Mouse (Mus musculus) kidney, embryonic 14.5 days (tissue): ENCODE results near the gene Blvra. TPM values are rescaled to one million over a fixed set of nuclear protein-coding genes. Genes with fewer than 3 reads are reported as not detected.
"Not testable (repeated sequence)": the region's sequence is repeated elsewhere in the genome, so short reads cannot be mapped to it uniquely, and the experiment has no call there.

ENCODE experiments used
- ATAC-seq: fragments of 200-750 bp; cut with Nextera tagmentation; 2 replicates; pipeline ENCODE4 v1.8.0; 2017; ENCODE audit warnings: moderate number of reproducible peaks, mild to moderate bottlenecking, moderate TSS enrichment, moderate library complexity; ENCODE audit not compliant: low FRiP score, low TSS enrichment
- H3K27ac ChIP-seq: fragments of 300-500 bp; sonication (generic); 2 replicates; pipeline ENCODE4 v1.5.1; 2014; ENCODE audit warnings: low read depth, mild to moderate bottlenecking, low read length, moderate library complexity, mixed read lengths
- H3K27me3 ChIP-seq: fragments of 300-500 bp; sonication (generic); 2 replicates; pipeline ENCODE4 v1.6.1; 2014; ENCODE audit warnings: mild to moderate bottlenecking, low read length; ENCODE audit not compliant: control insufficient read depth, insufficient read depth
- H3K36me3 ChIP-seq: fragments of 300-500 bp; sonication (generic); 2 replicates; pipeline ENCODE4 v1.6.1; 2014; ENCODE audit warnings: low read length, mixed read lengths; ENCODE audit not compliant: control insufficient read depth, insufficient read depth
- H3K4me1 ChIP-seq: fragments of 300-500 bp; sonication (generic); 2 replicates; pipeline ENCODE4 v1.6.1; 2014; ENCODE audit warnings: low read length, mixed read lengths; ENCODE audit not compliant: control insufficient read depth, insufficient read depth
- H3K4me2 ChIP-seq: fragments of 300-500 bp; sonication (generic); replicated peaks from 2 replicates; pipeline ENCODE4 v1.6.1; 2014; ENCODE audit warnings: low read depth, mild to moderate bottlenecking, low read length
- H3K4me3 ChIP-seq: fragments of 300-500 bp; sonication (generic); 2 replicates; pipeline ENCODE4 v1.5.1; 2014; ENCODE audit warnings: mild to moderate bottlenecking, low read length
- H3K9ac ChIP-seq: fragments of 300-500 bp; sonication (generic); 2 replicates; pipeline ENCODE4 v1.6.1; 2014; ENCODE audit warnings: low read depth, mild to moderate bottlenecking, low read length, moderate library complexity
- H3K9me3 ChIP-seq: fragments of 300-500 bp; sonication (generic); 2 replicates; pipeline ENCODE4 v1.6.1; 2016; ENCODE audit warnings: low read length; ENCODE audit not compliant: control insufficient read depth
- WGBS: fragments of 180-500 bp; shearing (Covaris S2); extraction: QIAGEN DNeasy Blood & Tissue Kit; methylation state at CpG from one replicate; pipeline ENCODE4 v1.1.7; 2014; 5-methylcytosine and 5-hydroxymethylcytosine counted together
- polyA plus RNA-seq: library from polyadenylated mRNA; unstranded; fragments of >200 nt; fragmentation: Nextera tagmentation; extraction: Ambion mirVana; gene quantifications from 2 replicates; pipeline ENCODE4 v1.2.1, GENCODE M21; 2014

The Blvra gene
- polyA plus RNA-seq, 1 experiment from 2014 or later = 39.6 TPM

GRCm38 (mm10) chr2:127079066-127079465 is 8.6 kb downstream of the Blvra start:
- not testable (repeated sequence) for H3K9ac ChIP-seq, H3K27ac ChIP-seq, H3K27me3 ChIP-seq, ATAC-seq, H3K4me1 ChIP-seq, H3K9me3 ChIP-seq, H3K4me3 ChIP-seq, H3K36me3 ChIP-seq, H3K4me2 ChIP-seq
- 58% methylated on average over 2 of the region's 2 CpGs for WGBS

GRCm38 (mm10) chr2:127079881-127080590 is 9.6 kb downstream of the Blvra start:
- Histone ChIP-seq H3K36me3 (no peaks in the 10 kb centered on the region), H3K9me3 (no peaks in the 10 kb centered on the region), H3K4me3 (no peak overlapping the region), H3K4me1 (no peaks in the 10 kb centered on the region), H3K4me2 (no peak overlapping the region), H3K27ac (no peak overlapping the region), H3K9ac (no peak overlapping the region), H3K27me3 (no peaks in the 10 kb centered on the region)
- 88% methylated on average over 11 of the region's 11 CpGs for WGBS
- peak; percentile 39; the same call in 1 of the 2 replicates for ATAC-seq

- ATAC-seq = no peak
- WGBS = 88% methylated on average over 11 of the region's 11 CpGs
Measured at GRCm38 (mm10) chr2:127080591-127081218, 10.2 kb downstream of the Blvra start.

GRCm38 (mm10) chr2:127086235-127086634 is 15.8 kb downstream of the Blvra start:
- no peak overlapping the region for H3K27ac ChIP-seq
- no peaks in the 10 kb centered on the region for H3K36me3 ChIP-seq
- WGBS = 86% methylated on average over 5 of the region's 5 CpGs
- no peak overlapping the region for H3K9ac ChIP-seq
- no peaks in the 10 kb centered on the region for H3K9me3 ChIP-seq
- H3K27me3 ChIP-seq = no peaks in the 10 kb centered on the region
- no peak for ATAC-seq
- H3K4me2 ChIP-seq = no peak overlapping the region
- no peak overlapping the region for H3K4me3 ChIP-seq
- H3K4me1 ChIP-seq = no peaks in the 10 kb centered on the region

More at GRCm38 (mm10) chr2:127080591-127081218, 10.2 kb downstream of the Blvra start:
- Histone ChIP-seq H3K4me2 (no peak overlapping the region), H3K4me3 (no peak overlapping the region), H3K9ac (no peak overlapping the region), H3K27ac (no peak overlapping the region), H3K27me3 (no peaks in the 10 kb centered on the region), H3K9me3 (no peaks in the 10 kb centered on the region), H3K4me1 (no peaks in the 10 kb centered on the region), H3K36me3 (no peaks in the 10 kb centered on the region)

- H3K9ac ChIP-seq, H3K27ac ChIP-seq, H3K36me3 ChIP-seq, H3K4me2 ChIP-seq, ATAC-seq, H3K4me1 ChIP-seq, H3K9me3 ChIP-seq, H3K4me3 ChIP-seq, H3K27me3 ChIP-seq: not testable (repeated sequence)
Measured at GRCm38 (mm10) chr2:127090151-127090550, 19.7 kb downstream of the Blvra start.

- H3K9ac ChIP-seq = no peak overlapping the region
- H3K27ac ChIP-seq = no peak overlapping the region
- no peaks in the 10 kb centered on the region for H3K27me3 ChIP-seq
- WGBS = 77% methylated on average over 8 of the region's 8 CpGs
- no peaks in the 10 kb centered on the region; the same call in 1 of the 2 replicates for H3K36me3 ChIP-seq
- H3K4me3 ChIP-seq = no peak overlapping the region
- no peaks in the 10 kb centered on the region for H3K4me1 ChIP-seq
- no peak for ATAC-seq
- H3K9me3 ChIP-seq = no peaks in the 10 kb centered on the region
- H3K4me2 ChIP-seq = no peak overlapping the region
Measured at GRCm38 (mm10) chr2:127092000-127092399, 21.5 kb downstream of the Blvra start.

GRCm38 (mm10) chr2:127108986-127109385 is 38.5 kb downstream of the Blvra start:
- Histone ChIP-seq H3K4me1 (no peaks in the 10 kb centered on the region), H3K9ac (no peak overlapping the region), H3K4me2 (no peak overlapping the region), H3K27ac (no peak overlapping the region), H3K9me3 (no peaks in the 10 kb centered on the region), H3K4me3 (no peak overlapping the region), H3K27me3 (no peaks in the 10 kb centered on the region), H3K36me3 (peaks cover 77% of the 10 kb centered on the region)
- ATAC-seq = no peak
- 88% methylated on average over 4 of the region's 4 CpGs for WGBS

- no peak for ATAC-seq
- Histone ChIP-seq H3K36me3 (peaks cover 82% of the 10 kb centered on the region), H3K4me1 (no peaks in the 10 kb centered on the region), H3K27ac (no peak overlapping the region), H3K27me3 (no peaks in the 10 kb centered on the region), H3K9me3 (no peaks in the 10 kb centered on the region), H3K4me3 (no peak overlapping the region), H3K9ac (no peak overlapping the region), H3K4me2 (no peak overlapping the region)
- 93% methylated on average over 8 of the region's 8 CpGs for WGBS
Measured at GRCm38 (mm10) chr2:127121591-127122235, 51.2 kb downstream of the Blvra start.

- Histone ChIP-seq H3K9ac (no peak overlapping the region), H3K36me3 (peaks cover 37% of the 10 kb centered on the region)
- WGBS = 91% methylated on average over 5 of the region's 5 CpGs
Measured at GRCm38 (mm10) chr2:127128926-127129325, 58.5 kb downstream of the Blvra start.

More at GRCm38 (mm10) chr2:127128926-127129325, 58.5 kb downstream of the Blvra start:
- H3K4me2 ChIP-seq = no peak overlapping the region
- no peak overlapping the region for H3K27ac ChIP-seq
- H3K4me3 ChIP-seq = no peak overlapping the region
- H3K4me1 ChIP-seq = peaks cover 12% of the 10 kb centered on the region
- H3K9me3 ChIP-seq = no peaks in the 10 kb centered on the region
- ATAC-seq = no peak
- H3K27me3 ChIP-seq = no peaks in the 10 kb centered on the region
